Mouse (Mus musculus) lung, embryonic 14.5 days (tissue): ENCODE results near the gene Wnt7b. TPM values are rescaled to one million over a fixed set of nuclear protein-coding genes. Genes with fewer than 3 reads are reported as not detected.

Source experiments
- ATAC-seq: fragments of 200-750 bp; cut with Nextera tagmentation; 2 replicates; pipeline ENCODE4 v1.8.0; 2017; ENCODE audit warnings: mild to moderate bottlenecking, moderate TSS enrichment, moderate library complexity; ENCODE audit not compliant: insufficient read depth
- DNase-seq: peaks from one replicate; pipeline ENCODE4 v3.0.0-alpha.2; 2015
- H3K27ac ChIP-seq: fragments of 300-500 bp; sonication (generic); 2 replicates; pipeline ENCODE4 v1.5.1; 2014; ENCODE audit warnings: low read depth, mild to moderate bottlenecking, moderate library complexity
- H3K27me3 ChIP-seq: fragments of 300-500 bp; sonication (generic); 2 replicates; pipeline ENCODE4 v1.6.1; 2014; ENCODE audit warnings: low read length, control low read depth; ENCODE audit not compliant: insufficient read depth
- H3K36me3 ChIP-seq: fragments of 300-500 bp; sonication (generic); 2 replicates; pipeline ENCODE4 v1.6.1; 2014; ENCODE audit warnings: control low read depth; ENCODE audit not compliant: insufficient read depth
- H3K4me1 ChIP-seq: fragments of 300-500 bp; sonication (generic); 2 replicates; pipeline ENCODE4 v1.6.1; 2014; ENCODE audit warnings: antibody characterized with exemption, control low read depth; ENCODE audit not compliant: insufficient read depth
- H3K4me2 ChIP-seq: fragments of 300-500 bp; sonication (generic); 2 replicates; pipeline ENCODE4 v1.6.1; 2014; ENCODE audit warnings: mild to moderate bottlenecking
- H3K4me3 ChIP-seq: fragments of 300-500 bp; sonication (generic); 2 replicates; pipeline ENCODE4 v1.5.1; 2014; ENCODE audit warnings: low read depth, low read length
- H3K9ac ChIP-seq: fragments of 300-500 bp; sonication (generic); 2 replicates; pipeline ENCODE4 v1.6.1; 2014
- H3K9me3 ChIP-seq: fragments of 300-500 bp; sonication (generic); 2 replicates; pipeline ENCODE4 v1.6.1; 2016; ENCODE audit warnings: low read depth, low read length, control low read depth
- CTCF ChIP-seq: IDR thresholded peaks from 2 replicates; pipeline ENCODE4 v1.5.1; 2016; ENCODE audit warnings: antibody characterized with exemption, low read depth
- WGBS: fragments of 180-500 bp; shearing (Covaris S2); extraction: QIAGEN DNeasy Blood & Tissue Kit; methylation state at CpG from one replicate; pipeline ENCODE4 v1.1.7; 2014; 5-methylcytosine and 5-hydroxymethylcytosine counted together
- polyA plus RNA-seq: library from polyadenylated mRNA; unstranded; fragments of >200 nt; fragmentation: Nextera tagmentation; extraction: Ambion mirVana; gene quantifications from 2 replicates; pipeline ENCODE4 v1.2.1, GENCODE M21; 2014

Wnt7b gene
- polyA plus RNA-seq, 1 experiment from 2014 or later = 77.0 TPM

DNA sequence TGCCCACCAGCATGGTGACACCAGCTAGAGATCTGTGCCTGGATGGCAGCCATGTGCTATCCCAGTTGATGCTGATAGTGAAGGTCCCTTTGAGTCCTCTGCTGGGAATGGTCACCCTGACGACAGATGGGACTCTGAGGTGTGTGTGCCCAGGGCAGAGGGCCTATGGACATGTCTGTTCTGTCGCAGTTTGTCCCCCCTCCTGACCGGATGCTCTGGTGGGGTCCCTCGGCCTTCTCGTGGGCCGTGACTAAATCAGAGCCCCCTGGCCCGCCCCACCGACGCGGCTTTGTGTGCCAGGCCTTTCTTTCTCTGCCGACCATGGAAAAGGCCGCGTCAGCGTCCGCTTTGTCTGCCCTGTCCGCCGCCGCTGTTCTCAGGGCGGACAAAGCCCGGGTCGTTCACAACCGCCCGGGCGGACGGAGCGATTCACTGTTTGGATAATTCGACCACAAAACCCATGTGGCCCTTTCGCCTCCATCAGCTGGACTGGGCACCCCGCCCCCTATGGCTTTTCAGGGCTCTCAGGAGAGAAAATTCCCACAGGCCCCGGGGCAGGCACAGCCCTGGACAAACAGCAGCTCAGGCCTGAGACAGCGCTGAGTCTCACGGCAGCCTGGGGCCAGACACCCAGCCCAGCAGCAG, 74.8 kb downstream of the Wnt7b start:
- 0 out of 2 replicates have a peak, but pooled peaks cover 6% of the 10 kb centered on the region for H3K4me1 ChIP-seq
- no peaks in the 10 kb centered on the region for H3K9me3 ChIP-seq
- H3K27ac ChIP-seq = no peak overlapping the region
- H3K4me3 ChIP-seq = no peak overlapping the region
- H3K4me2 ChIP-seq = no peak overlapping the region
- no peaks in the 10 kb centered on the region for H3K27me3 ChIP-seq
- ATAC-seq (no peak), DNase-seq (no peak)
- no peak for TF ChIP-seq CTCF
- no peak overlapping the region for H3K9ac ChIP-seq
- H3K36me3 ChIP-seq = no peaks in the 10 kb centered on the region
- WGBS = 64% methylated on average over 32 of the region's 32 CpGs

- Histone ChIP-seq H3K9me3 (no peaks in the 10 kb centered on the region), H3K4me2 (no peak overlapping the region), H3K27ac (no peak overlapping the region), H3K4me1 (0 out of 2 replicates have a peak, but pooled peaks cover 6% of the 10 kb centered on the region), H3K9ac (no peak overlapping the region), H3K4me3 (no peak overlapping the region), H3K27me3 (no peaks in the 10 kb centered on the region), H3K36me3 (no peaks in the 10 kb centered on the region)
- DNase-seq (no peak), ATAC-seq (no peak)
- WGBS = 53% methylated on average over 1 of the region's 1 CpGs
- TF ChIP-seq CTCF = no peak
These were observed 75.6 kb downstream of the Wnt7b start for GRCm38 (mm10) chr15:85506680-85507079.

GRCm38 (mm10) chr15:85505118-85505925, 77.0 kb downstream of the Wnt7b start:
- peak; percentile 61 for ATAC-seq
- Histone ChIP-seq H3K36me3 (no peaks in the 10 kb centered on the region), H3K9ac (peak overlapping the region; percentile 16; the same call in 1 of the 2 replicates), H3K4me1 (0 out of 2 replicates have a peak, but pooled peaks cover 6% of the 10 kb centered on the region), H3K27me3 (no peaks in the 10 kb centered on the region), H3K4me3 (no peak overlapping the region), H3K9me3 (no peaks in the 10 kb centered on the region), H3K4me2 (peak overlapping the region; percentile 15; the same call in 1 of the 2 replicates), H3K27ac (no peak overlapping the region)
- WGBS = 41% methylated on average over 14 of the region's 14 CpGs
- TF ChIP-seq CTCF = no peak
- peak; percentile 77 for DNase-seq

- no peak for TF ChIP-seq CTCF
- H3K4me2 ChIP-seq = no peak within 1 kb of the TSS
- H3K4me3 ChIP-seq = no peak within 1 kb of the TSS
- H3K27ac ChIP-seq = no peak within 1 kb of the TSS
- no peaks in the 10 kb centered on the region for H3K9me3 ChIP-seq
- H3K9ac ChIP-seq = no peak within 1 kb of the TSS
- DNase-seq (no peak), ATAC-seq (no peak)
- H3K27me3 ChIP-seq = no peaks in the 10 kb centered on the region
- H3K4me1 ChIP-seq = 0 out of 2 replicates have a peak, but pooled peaks cover 6% of the 10 kb centered on the region
- WGBS = 81% methylated on average over 8 of the region's 8 CpGs
- no peaks in the 10 kb centered on the region for H3K36me3 ChIP-seq
These were observed 79.1 kb downstream of the Wnt7b start, which contains the start of gene 7530416G11Rik for GRCm38 (mm10) chr15:85503127-85503526. Gene 7530416G11Rik (minus strand): TSS chr15:85503227.

DNA sequence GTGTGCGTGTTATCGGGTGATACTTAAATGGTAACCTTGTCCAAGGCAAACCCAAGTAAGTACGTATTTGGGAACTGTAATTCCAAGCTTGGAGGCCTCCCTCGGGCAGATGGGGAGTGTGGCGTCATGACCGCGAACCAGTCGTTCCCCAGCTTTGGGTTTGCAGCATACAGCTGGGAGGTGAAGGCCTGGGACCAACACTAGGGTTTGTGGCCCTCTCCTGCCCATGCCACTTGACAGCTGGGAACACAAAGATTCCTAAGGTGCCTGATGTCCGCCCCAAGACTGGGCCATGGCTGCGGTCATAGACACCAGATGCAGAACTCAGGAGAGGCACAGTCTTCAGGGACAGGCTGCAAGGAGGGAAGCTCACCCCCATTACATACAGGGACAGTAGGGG, 82.0 kb downstream of the Wnt7b start:
- no peak for TF ChIP-seq CTCF
- WGBS = 77% methylated on average over 10 of the region's 10 CpGs
- Histone ChIP-seq H3K4me3 (no peak overlapping the region), H3K27me3 (no peaks in the 10 kb centered on the region), H3K9me3 (no peaks in the 10 kb centered on the region), H3K9ac (no peak overlapping the region), H3K4me1 (0 out of 2 replicates have a peak, but pooled peaks cover under 1% of the 10 kb centered on the region), H3K36me3 (no peaks in the 10 kb centered on the region), H3K4me2 (no peak overlapping the region), H3K27ac (no peak overlapping the region)
- ATAC-seq = no peak
- no peak for DNase-seq

GRCm38 (mm10) chr15:85497981-85498475, 84.2 kb downstream of the Wnt7b start:
- H3K4me2 ChIP-seq = no peak overlapping the region
- H3K9me3 ChIP-seq = no peaks in the 10 kb centered on the region
- ATAC-seq (no peak), DNase-seq (no peak)
- TF ChIP-seq CTCF = no peak
- H3K36me3 ChIP-seq = no peaks in the 10 kb centered on the region
- no peak overlapping the region for H3K27ac ChIP-seq
- H3K4me3 ChIP-seq = no peak overlapping the region
- H3K4me1 ChIP-seq = no peaks in the 10 kb centered on the region
- H3K27me3 ChIP-seq = peaks cover 6% of the 10 kb centered on the region; the same call in 1 of the 2 replicates
- WGBS = 55% methylated on average over 10 of the region's 10 CpGs
- no peak overlapping the region for H3K9ac ChIP-seq

- 82% methylated on average over 4 of the region's 4 CpGs for WGBS
- no peak for DNase-seq
- no peak for ATAC-seq
- TF ChIP-seq CTCF = no peak
- Histone ChIP-seq H3K4me1 (no peaks in the 10 kb centered on the region), H3K4me3 (no peak overlapping the region), H3K36me3 (no peaks in the 10 kb centered on the region), H3K9me3 (no peaks in the 10 kb centered on the region), H3K27ac (no peak overlapping the region), H3K4me2 (no peak overlapping the region), H3K27me3 (peaks cover 6% of the 10 kb centered on the region; the same call in 1 of the 2 replicates), H3K9ac (no peak overlapping the region)
These were observed 84.7 kb downstream of the Wnt7b start for GRCm38 (mm10) chr15:85497548-85497947.
